Mouse (Mus musculus) liver, embryonic 11.5 days (tissue): Measurements from ENCODE around the gene B3galt4. TPM values are rescaled to one million over a fixed set of nuclear protein-coding genes. Genes with fewer than 3 reads are reported as not detected.
A peak's percentile ranks its signal among the peaks of the same experiment; 100 is the strongest.

ENCODE experiments used
- ATAC-seq: fragments of 200-750 bp; cut with Nextera tagmentation; replicated peaks from 2 replicates; pipeline ENCODE4 v1.8.0; 2017; ENCODE audit warnings: moderate number of reproducible peaks, mild to moderate bottlenecking, moderate TSS enrichment, moderate library complexity; ENCODE audit not compliant: low FRiP score
- DNase-seq: peaks from one replicate; pipeline ENCODE4 v3.0.0-alpha.2; 2017; ENCODE audit warnings: low spot score
- H3K27ac ChIP-seq: fragments of 300-500 bp; sonication (generic); 2 replicates; pipeline ENCODE4 v1.5.1; 2014; ENCODE audit warnings: mild to moderate bottlenecking, low read depth, low read length, control low read depth
- H3K27me3 ChIP-seq: fragments of 300-500 bp; sonication (generic); replicated peaks from 2 replicates; pipeline ENCODE4 v1.6.1; 2014; ENCODE audit warnings: low read length, mixed read lengths; ENCODE audit not compliant: control insufficient read depth, insufficient read depth
- H3K36me3 ChIP-seq: fragments of 300-500 bp; sonication (generic); 2 replicates; pipeline ENCODE4 v1.6.1; 2014; ENCODE audit warnings: mild to moderate bottlenecking, low read length, moderate library complexity, mixed read lengths; ENCODE audit not compliant: control insufficient read depth, insufficient read depth
- H3K4me1 ChIP-seq: fragments of 300-500 bp; sonication (generic); replicated peaks from 2 replicates; pipeline ENCODE4 v1.6.1; 2014; ENCODE audit warnings: low read length, mixed read lengths; ENCODE audit not compliant: control insufficient read depth, insufficient read depth
- H3K4me2 ChIP-seq: fragments of 300-500 bp; sonication (generic); 2 replicates; pipeline ENCODE4 v1.6.1; 2014; ENCODE audit warnings: mild to moderate bottlenecking, control low read depth, moderate library complexity
- H3K4me3 ChIP-seq: fragments of 300-500 bp; sonication (generic); 2 replicates; pipeline ENCODE4 v1.5.1; 2014; ENCODE audit warnings: low read depth, low read length, control low read depth
- H3K9ac ChIP-seq: fragments of 300-500 bp; sonication (generic); 2 replicates; pipeline ENCODE4 v1.6.1; 2014; ENCODE audit warnings: low read depth, low read length, control low read depth
- H3K9me3 ChIP-seq: fragments of 300-500 bp; sonication (generic); 2 replicates; pipeline ENCODE4 v1.6.1; 2016; ENCODE audit warnings: low read length, inconsistent platforms, mixed read lengths; ENCODE audit not compliant: control insufficient read depth
- WGBS: fragments of 180-500 bp; shearing (Covaris S2); extraction: QIAGEN DNeasy Blood & Tissue Kit; methylation state at CpG from one replicate; pipeline ENCODE4 v1.1.7; 2014; 5-methylcytosine and 5-hydroxymethylcytosine counted together
- polyA plus RNA-seq: library from polyadenylated mRNA; unstranded; fragments of >200 nt; fragmentation: Nextera tagmentation; extraction: Ambion mirVana; gene quantifications from 2 replicates; pipeline ENCODE4 v1.2.1, GENCODE M21; 2014

B3galt4 gene
- polyA plus RNA-seq, 1 experiment from 2014 or later = 2.9 TPM

DNA sequence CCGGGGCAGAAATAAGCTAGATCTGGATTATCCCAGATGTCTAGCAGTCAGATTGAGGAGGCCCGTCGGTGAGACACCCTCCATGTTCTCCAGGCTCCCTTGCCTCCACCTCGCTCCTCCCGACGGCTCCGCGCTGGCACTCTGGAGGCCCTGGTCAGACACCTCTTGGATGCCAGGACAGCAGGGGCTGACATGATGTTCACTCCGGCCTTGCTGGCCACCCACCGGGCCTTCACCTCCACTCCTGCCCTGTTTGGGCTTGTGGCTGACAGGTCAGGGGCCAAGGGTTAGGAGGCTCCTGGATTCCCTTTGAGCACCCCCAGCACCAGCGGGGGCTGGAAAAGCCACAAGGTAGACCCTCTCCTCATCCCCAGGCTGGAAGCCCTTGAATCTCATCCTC, 19.3 kb downstream of the B3galt4 start:
- no peak for ATAC-seq
- H3K36me3 ChIP-seq = peaks cover 11% of the 10 kb centered on the region; the same call in 1 of the 2 replicates
- no peak overlapping the region for H3K27ac ChIP-seq
- DNase-seq = no peak
- H3K9me3 ChIP-seq = no peaks in the 10 kb centered on the region
- H3K4me3 ChIP-seq = no peak overlapping the region
- H3K4me1 ChIP-seq = peaks cover 19% of the 10 kb centered on the region
- H3K27me3 ChIP-seq = no peaks in the 10 kb centered on the region
- H3K4me2 ChIP-seq = no peak overlapping the region
- WGBS = 94% methylated on average over 11 of the region's 11 CpGs
- no peak overlapping the region for H3K9ac ChIP-seq

DNA sequence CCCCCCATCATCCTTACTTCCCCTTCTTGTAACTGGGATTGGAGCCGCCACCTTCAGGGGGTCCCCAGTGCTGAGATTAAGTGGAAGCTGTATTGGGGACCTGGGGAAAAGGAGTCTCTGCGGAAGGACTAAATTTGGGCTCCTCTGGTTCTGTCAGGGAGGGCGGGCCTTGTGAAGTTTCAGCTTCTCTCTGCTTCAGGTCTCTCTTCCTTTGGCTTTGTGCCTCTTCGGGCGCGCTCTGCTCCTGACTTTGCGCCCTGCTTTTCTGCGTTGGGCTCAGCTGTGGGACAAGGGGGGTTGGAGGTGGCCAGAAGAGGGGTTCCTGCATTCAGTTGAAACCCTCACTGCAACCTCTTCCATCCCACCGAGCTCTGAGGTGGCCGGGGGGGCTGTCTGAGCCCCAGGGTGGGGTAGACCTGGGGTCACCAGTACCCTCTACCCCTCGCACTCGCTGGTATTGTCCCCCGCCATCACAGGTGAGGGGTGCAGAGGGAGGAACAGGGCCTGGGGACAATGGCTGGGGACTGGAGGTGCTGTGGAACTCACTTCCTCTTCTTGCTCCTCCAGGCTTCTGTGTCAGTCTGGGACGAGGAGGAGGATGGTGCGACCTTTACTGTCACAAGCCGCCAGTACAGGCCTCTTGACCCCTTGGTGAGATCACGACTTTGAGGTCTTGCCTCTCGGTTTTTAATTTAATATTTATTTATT, 20.0 kb downstream of the B3galt4 start:
- no peaks in the 10 kb centered on the region for H3K9me3 ChIP-seq
- H3K9ac ChIP-seq = peak overlapping the region; percentile 92
- WGBS = 46% methylated on average over 18 of the region's 18 CpGs
- peak overlapping the region; percentile 91 for H3K4me3 ChIP-seq
- H3K4me2 ChIP-seq = peak overlapping the region; percentile 99
- H3K36me3 ChIP-seq = peaks cover 11% of the 10 kb centered on the region; the same call in 1 of the 2 replicates
- H3K27ac ChIP-seq = peak overlapping the region; percentile 22; the same call in 1 of the 2 replicates
- H3K4me1 ChIP-seq = peaks cover 19% of the 10 kb centered on the region
- no peaks in the 10 kb centered on the region for H3K27me3 ChIP-seq
- no peak for DNase-seq
- no peak for ATAC-seq

DNA sequence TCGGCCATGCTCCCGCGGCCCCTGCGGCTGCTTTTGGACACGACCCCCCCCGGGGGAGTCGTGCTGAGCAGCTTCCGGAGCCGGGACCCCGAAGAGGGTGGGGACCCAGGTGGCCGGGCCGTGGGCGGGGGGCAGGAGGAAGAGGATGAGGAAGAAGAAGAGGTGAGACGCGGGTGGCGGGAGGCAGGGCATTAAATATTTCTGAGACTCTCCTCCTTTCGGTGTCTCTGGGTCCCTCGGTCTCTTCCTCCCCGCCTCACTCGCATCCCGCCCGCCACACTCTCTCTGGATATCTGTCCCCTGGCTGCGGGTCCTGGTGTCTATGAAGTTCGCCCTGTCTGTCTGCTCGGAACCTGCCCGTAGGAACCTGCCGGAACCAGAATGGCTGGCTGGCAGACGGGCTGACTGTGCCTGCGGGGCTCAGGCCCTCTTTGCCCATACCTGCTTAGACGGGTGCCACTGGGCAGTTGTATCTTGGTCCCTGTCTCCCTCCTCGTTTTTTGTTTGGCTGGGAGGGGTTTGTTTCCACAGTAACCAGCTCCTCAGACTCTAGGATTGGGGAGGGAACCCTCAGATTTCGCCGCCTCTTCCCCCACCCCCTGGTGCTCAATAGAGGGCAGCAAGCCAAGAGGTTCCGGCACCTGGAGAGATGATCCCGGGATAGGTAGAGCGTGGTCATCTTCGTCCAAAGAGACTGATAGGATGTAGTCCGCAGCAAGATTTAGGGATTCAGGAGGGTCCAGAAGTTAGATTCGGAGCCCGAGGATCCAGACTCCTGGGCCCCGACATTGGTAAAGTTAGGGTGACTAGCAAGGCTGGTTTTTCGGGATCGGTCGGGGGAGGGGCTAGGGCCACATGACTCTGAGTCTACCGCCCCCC, 20.8 kb downstream of the B3galt4 start:
- H3K9me3 ChIP-seq = no peaks in the 10 kb centered on the region
- H3K27ac ChIP-seq = peak overlapping the region; percentile 98
- peak overlapping the region; percentile 99 for H3K4me2 ChIP-seq
- H3K36me3 ChIP-seq = peaks cover 11% of the 10 kb centered on the region; the same call in 1 of the 2 replicates
- no peaks in the 10 kb centered on the region for H3K27me3 ChIP-seq
- H3K4me3 ChIP-seq = peak overlapping the region; percentile 91
- WGBS = under 1% methylated on average over 45 of the region's 45 CpGs
- H3K4me1 ChIP-seq = peaks cover 19% of the 10 kb centered on the region
- H3K9ac ChIP-seq = peak overlapping the region; percentile 92
- peak; percentile 67 for DNase-seq
- ATAC-seq = peak; percentile 33; the same call in 1 of the 2 replicates

DNA sequence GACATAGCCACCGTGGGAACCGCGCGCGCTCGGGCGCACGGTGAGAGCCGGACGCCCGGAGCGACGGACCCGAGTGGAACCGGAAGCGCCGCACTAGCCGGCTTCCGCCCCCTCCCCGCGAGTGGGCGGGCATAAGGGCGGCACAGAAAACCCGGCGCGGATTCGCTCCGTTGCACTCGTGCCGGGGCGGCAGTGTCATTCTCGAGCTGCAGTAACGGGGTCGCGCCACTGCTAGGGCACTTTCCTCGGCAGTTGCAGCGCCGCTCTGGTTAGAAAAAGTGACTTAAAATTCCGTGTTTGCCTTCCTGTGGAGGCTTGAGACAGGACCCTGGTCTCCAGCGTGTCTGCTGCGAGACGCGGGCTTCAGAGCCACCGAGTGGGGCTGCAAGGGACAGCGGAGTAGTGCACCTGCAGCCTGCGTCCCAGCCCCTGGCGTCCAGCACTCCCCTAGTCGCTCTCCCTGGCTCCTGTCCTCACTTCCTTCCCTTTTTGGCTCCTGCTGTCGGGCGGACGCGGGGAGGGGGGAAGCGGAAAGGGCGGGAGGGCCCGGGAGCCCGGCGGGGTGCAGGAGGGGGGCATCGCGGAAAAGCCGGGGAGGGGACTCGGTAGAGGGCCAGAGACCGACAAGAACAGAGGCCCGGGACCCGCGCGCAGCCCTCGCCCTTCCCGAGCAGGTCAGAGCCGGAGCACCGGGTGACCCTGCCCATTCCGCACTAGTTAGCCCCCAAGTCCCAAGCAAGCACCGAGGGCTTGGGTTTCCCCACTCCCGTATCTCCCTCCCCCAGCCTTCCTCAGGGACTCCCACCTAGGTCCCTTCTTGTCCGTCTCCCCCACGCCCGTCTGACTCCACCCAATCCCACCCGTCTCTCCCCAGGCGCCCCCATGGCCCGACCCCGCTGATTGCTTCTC, 21.7 kb downstream of the B3galt4 start, which contains the start of gene Rgl2:
Gene Rgl2 (plus strand): TSS at position 173 of the 909 bp plus-strand sequence.
- no peaks in the 10 kb centered on the region for H3K9me3 ChIP-seq
- H3K36me3 ChIP-seq = peaks cover 11% of the 10 kb centered on the region; the same call in 1 of the 2 replicates
- under 1% methylated on average over 75 of the region's 80 CpGs for WGBS
- peak within 1 kb of the TSS; percentile 98 for H3K27ac ChIP-seq
- H3K4me1 ChIP-seq = peaks cover 19% of the 10 kb centered on the region
- DNase-seq (peak; percentile 94), ATAC-seq (peak; percentile 77)
- peak within 1 kb of the TSS; percentile 91 for H3K4me3 ChIP-seq
- H3K9ac ChIP-seq = peak within 1 kb of the TSS; percentile 92
- peak within 1 kb of the TSS; percentile 99 for H3K4me2 ChIP-seq
- no peaks in the 10 kb centered on the region for H3K27me3 ChIP-seq

DNA sequence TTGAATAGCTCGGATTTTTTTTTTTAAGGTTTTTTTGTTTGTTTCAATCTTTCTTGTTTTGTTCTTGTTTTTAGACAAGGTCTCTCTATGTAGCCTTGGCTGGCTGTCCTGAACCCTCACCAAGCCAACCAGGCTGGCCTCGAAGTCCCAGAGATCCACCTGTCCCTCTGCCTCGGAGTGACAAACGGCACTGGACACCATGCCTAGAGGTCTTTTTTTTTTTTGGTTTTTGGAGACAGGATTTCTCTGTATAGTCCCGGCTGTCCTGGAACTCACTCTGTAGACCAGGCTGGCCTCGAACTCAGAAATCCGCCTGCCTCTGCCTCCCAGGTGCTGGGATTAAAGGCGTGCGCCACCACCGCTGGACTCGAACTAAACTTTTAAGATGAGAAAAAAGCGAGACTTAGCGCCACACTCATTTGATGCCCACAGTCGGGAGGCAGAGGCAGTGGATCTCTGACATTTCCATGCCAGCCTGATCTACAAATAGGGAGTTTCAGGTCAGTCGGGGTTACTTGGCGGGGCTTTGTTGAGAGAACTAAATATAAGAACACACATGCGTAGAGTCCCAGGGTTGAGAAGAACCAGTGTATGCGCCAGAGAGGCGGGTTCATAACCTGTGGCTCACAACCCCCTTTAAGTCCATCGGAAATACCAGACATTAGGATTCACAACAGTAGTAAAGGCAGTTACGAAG, 22.9 kb downstream of the B3galt4 start:
- Histone ChIP-seq H3K4me2 (peak overlapping the region; percentile 99), H3K27ac (no peak overlapping the region), H3K9ac (peak overlapping the region; percentile 92), H3K4me3 (peak overlapping the region; percentile 91), H3K9me3 (no peaks in the 10 kb centered on the region), H3K27me3 (no peaks in the 10 kb centered on the region), H3K4me1 (peaks cover 30% of the 10 kb centered on the region), H3K36me3 (peaks cover 9% of the 10 kb centered on the region; the same call in 1 of the 2 replicates)
- WGBS = 57% methylated on average over 21 of the region's 21 CpGs
- DNase-seq (no peak), ATAC-seq (no peak)

DNA sequence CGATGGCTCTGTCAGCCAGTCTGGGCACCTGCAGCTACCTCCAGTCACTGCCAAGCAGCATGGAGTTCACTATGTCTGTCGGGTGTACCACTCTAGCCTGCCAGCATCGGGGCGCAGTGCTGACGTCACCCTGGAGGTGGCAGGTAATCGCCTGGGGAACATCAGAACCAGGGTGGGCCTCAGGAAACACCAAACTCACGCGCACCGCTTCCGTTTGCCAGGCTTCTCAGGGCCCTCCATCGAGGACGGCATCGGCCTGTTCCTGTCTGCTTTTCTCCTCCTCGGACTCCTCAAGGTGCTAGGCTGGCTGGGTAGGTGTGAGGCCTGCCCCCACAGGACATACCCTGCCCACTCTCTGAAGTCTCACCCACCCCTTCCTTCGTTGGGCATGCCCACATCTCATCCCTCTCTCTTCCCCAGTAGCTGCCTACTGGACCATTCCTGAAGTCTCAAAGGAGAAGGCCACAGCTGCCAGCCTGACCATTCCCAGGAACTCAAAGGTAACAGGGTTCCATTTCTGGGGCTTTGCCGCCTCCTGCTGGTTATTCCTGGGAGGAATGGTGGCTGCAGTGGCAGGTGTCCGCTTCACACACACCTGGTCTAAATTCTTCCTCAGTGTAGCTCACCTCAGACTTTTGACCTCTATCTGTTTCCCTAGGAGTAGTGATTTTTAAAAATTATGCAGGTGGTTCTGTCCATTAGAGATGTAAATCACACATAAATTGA, 24.9 kb downstream of the B3galt4 start:
- no peak for DNase-seq
- H3K4me1 ChIP-seq = peaks cover 29% of the 10 kb centered on the region
- 81% methylated on average over 17 of the region's 17 CpGs for WGBS

DNA sequence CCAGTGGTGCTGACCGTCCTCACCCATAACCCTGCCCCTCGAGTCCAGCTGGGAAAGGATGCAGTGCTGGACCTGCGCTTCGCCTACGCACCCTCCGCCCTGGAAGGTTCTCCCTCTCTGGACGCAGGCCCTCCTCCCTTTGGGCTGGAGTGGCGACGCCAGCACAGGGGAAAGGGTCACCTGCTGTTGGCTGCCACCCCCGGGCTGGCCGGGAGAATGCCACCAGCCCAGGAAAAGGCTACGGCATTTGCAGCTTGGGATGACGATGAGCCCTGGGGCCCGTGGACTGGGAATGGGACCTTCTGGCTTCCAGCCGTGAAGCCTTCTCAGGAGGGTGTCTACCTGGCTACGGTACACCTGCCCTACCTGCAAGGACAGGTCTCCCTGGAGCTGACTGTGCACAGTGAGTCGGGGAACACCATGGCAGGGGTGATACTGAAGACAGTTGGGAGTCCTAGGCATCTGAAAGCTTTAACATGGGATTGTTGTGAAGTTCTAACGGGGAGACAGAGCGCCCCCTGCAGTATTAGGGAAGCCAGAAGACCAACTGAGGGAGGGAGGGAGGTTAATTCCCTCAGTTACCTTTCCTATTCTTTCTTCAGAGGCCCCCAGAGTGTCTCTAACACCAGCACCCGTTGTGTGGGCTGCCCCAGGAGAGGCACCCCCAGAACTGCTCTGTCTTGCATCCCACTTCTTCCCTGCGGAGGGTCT, 25.7 kb downstream of the B3galt4 start:
- no peak overlapping the region for H3K4me2 ChIP-seq
- no peak for DNase-seq
- WGBS = 84% methylated on average over 21 of the region's 21 CpGs

More for the DNA sequence above, 24.9 kb downstream of the B3galt4 start:
- ATAC-seq = no peak
- H3K27me3 ChIP-seq = no peaks in the 10 kb centered on the region
- peaks cover 9% of the 10 kb centered on the region; the same call in 1 of the 2 replicates for H3K36me3 ChIP-seq
- H3K4me2 ChIP-seq = no peak overlapping the region; the same call in 1 of the 2 replicates
- no peak overlapping the region for H3K9ac ChIP-seq
- no peak overlapping the region for H3K27ac ChIP-seq
- 0 out of 2 replicates have a peak overlapping the region, but pooled peaks have one; percentile 14 for H3K4me3 ChIP-seq
- H3K9me3 ChIP-seq = no peaks in the 10 kb centered on the region

More for the DNA sequence above, 25.7 kb downstream of the B3galt4 start:
- no peak for ATAC-seq
- Histone ChIP-seq H3K9ac (no peak overlapping the region), H3K4me3 (0 out of 2 replicates have a peak overlapping the region, but pooled peaks have one; percentile 14), H3K9me3 (no peaks in the 10 kb centered on the region), H3K4me1 (peaks cover 25% of the 10 kb centered on the region), H3K36me3 (peaks cover 9% of the 10 kb centered on the region; the same call in 1 of the 2 replicates), H3K27ac (peak overlapping the region; percentile 4; the same call in 1 of the 2 replicates), H3K27me3 (no peaks in the 10 kb centered on the region)
